Mouse (Mus musculus): ENCODE data around the gene Hoxa3. TPM values are rescaled to one million over a fixed set of nuclear protein-coding genes. Genes with fewer than 3 reads are reported as not detected.

Gene Hoxa3
- polyA plus RNA-seq, 1 experiment, result not detected

- TF ChIP-seq CTCF (IDR thresholded peaks at IDR 0.05; ENCODE audit: insufficient read depth, low read depth, low read length), result no peak
- TF ChIP-seq POLR2A (IDR thresholded peaks at IDR 0.05; ENCODE audit: insufficient read depth, low read depth, low read length), result no peak
- Histone ChIP-seq H3K27ac (ENCODE audit: insufficient read depth, low read depth, low read length) (no peak overlapping the region), H3K4me1 (ENCODE audit: control insufficient read depth, insufficient read depth, low read length) (no peaks in the 10 kb centered on the region), H3K4me3 (ENCODE audit: insufficient read depth, low read depth, low read length) (no peak overlapping the region)
- 2% methylated on average over 59 of the region's 59 CpGs for WGBS
Observed at GRCm38 (mm10) chr6:52253511-52254500, 40.7 kb upstream of the Hoxa3 start.

- Histone ChIP-seq H3K27ac (ENCODE audit: insufficient read depth, low read depth, low read length) (no peak overlapping the region), H3K4me1 (ENCODE audit: control insufficient read depth, insufficient read depth, low read length) (no peaks in the 10 kb centered on the region), H3K4me3 (ENCODE audit: insufficient read depth, low read depth, low read length) (no peak overlapping the region)
- TF ChIP-seq CTCF (IDR thresholded peaks at IDR 0.05; ENCODE audit: insufficient read depth, low read depth, low read length) (no peak), POLR2A (IDR thresholded peaks at IDR 0.05; ENCODE audit: insufficient read depth, low read depth, low read length) (no peak)
- 2% methylated on average over 35 of the region's 35 CpGs for WGBS
Observed at GRCm38 (mm10) chr6:52252775-52253376, 39.7 kb upstream of the Hoxa3 start.

DNA sequence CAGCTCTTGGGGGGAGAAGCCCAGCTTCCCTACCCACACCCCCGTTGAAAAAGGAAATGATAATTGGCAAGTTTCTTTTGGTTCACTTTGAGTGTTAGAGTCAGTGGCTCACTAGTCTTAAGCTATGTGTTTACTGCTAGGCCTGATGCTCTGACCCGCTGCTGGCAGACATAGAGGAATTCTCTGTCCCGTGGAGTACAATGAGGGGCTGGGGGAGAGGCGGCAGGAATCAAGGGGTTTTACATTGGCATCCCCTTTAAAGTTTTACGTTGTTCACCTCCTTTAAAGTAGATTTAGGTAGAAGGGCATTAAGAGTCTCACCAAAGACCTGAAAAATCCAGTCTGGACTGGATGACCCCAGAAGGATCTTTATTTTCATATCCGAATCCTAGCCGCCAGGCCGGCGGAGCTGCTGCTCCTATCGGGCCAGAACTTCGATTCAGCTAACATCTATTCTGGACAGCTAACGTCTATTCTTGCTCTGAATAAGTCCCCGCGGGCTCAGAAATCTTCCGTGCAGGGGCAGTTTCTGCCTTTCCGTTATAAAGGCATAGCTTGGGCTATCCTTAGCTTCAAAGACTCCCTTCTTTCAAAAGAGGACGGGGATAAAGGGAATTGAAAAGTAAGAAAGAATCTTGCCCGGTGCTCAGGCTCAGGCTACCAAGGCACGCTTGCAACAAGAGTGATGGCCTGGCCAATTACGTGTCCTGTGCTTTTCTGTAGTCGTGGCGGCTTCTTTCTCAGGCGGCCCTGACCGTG lies 39.1 kb upstream of the Hoxa3 start:
- 5% methylated on average over 24 of the region's 24 CpGs for WGBS
- Histone ChIP-seq H3K4me3 (ENCODE audit: insufficient read depth, low read depth, low read length) (no peak overlapping the region), H3K27ac (ENCODE audit: insufficient read depth, low read depth, low read length) (no peak overlapping the region)

GRCm38 (mm10) chr6:52251177-52251879 lies 38.2 kb upstream of the Hoxa3 start:
- Histone ChIP-seq H3K4me3 (ENCODE audit: insufficient read depth, low read depth, low read length) (no peak overlapping the region), H3K27ac (ENCODE audit: insufficient read depth, low read depth, low read length) (no peak overlapping the region), H3K4me1 (ENCODE audit: control insufficient read depth, insufficient read depth, low read length) (no peaks in the 10 kb centered on the region)
- no peak for TF ChIP-seq CTCF (IDR thresholded peaks at IDR 0.05; ENCODE audit: insufficient read depth, low read depth, low read length)
- no peak for TF ChIP-seq POLR2A (IDR thresholded peaks at IDR 0.05; ENCODE audit: insufficient read depth, low read depth, low read length)
- 11% methylated on average over 7 of the region's 7 CpGs for WGBS

More for the DNA sequence above, 39.1 kb upstream of the Hoxa3 start:
- no peak for TF ChIP-seq CTCF (IDR thresholded peaks at IDR 0.05; ENCODE audit: insufficient read depth, low read depth, low read length)
- H3K4me1 ChIP-seq (ENCODE audit: control insufficient read depth, insufficient read depth, low read length), result no peaks in the 10 kb centered on the region

- Histone ChIP-seq H3K4me3 (ENCODE audit: insufficient read depth, low read depth, low read length) (no peak overlapping the region), H3K27ac (ENCODE audit: insufficient read depth, low read depth, low read length) (no peak overlapping the region), H3K4me1 (ENCODE audit: control insufficient read depth, insufficient read depth, low read length) (no peaks in the 10 kb centered on the region)
- 4% methylated on average over 4 of the region's 4 CpGs for WGBS
- TF ChIP-seq POLR2A (IDR thresholded peaks at IDR 0.05; ENCODE audit: insufficient read depth, low read depth, low read length), result no peak
- no peak for TF ChIP-seq CTCF (IDR thresholded peaks at IDR 0.05; ENCODE audit: insufficient read depth, low read depth, low read length)
Observed at GRCm38 (mm10) chr6:52249826-52250225, 36.7 kb upstream of the Hoxa3 start.

DNA sequence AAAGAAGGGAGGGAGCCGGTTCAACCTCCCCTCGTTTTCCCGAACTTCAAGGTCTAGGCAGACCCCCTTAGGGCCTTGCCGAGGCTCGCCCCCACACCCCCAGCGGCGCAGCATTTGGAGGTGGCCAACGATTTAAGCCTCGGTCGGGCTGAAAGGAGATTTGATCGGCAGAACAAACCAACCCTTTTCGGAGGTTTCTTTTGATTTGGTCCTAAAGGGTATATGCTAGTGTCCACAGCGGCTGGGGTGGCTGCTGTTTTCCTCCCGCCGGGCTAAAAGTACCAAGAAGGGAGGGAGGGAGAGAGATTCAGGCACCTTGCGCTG lies 36.2 kb upstream of the Hoxa3 start:
- Histone ChIP-seq H3K27ac (ENCODE audit: insufficient read depth, low read depth, low read length) (no peak overlapping the region), H3K4me1 (ENCODE audit: control insufficient read depth, insufficient read depth, low read length) (no peaks in the 10 kb centered on the region), H3K4me3 (ENCODE audit: insufficient read depth, low read depth, low read length) (no peak overlapping the region)
- TF ChIP-seq POLR2A (IDR thresholded peaks at IDR 0.05; ENCODE audit: insufficient read depth, low read depth, low read length) (no peak), CTCF (IDR thresholded peaks at IDR 0.05; ENCODE audit: insufficient read depth, low read depth, low read length) (no peak)
- 2% methylated on average over 16 of the region's 16 CpGs for WGBS

GRCm38 (mm10) chr6:52248638-52249414 lies 35.7 kb upstream of the Hoxa3 start:
- Histone ChIP-seq H3K4me1 (ENCODE audit: control insufficient read depth, insufficient read depth, low read length) (no peaks in the 10 kb centered on the region), H3K27ac (ENCODE audit: insufficient read depth, low read depth, low read length) (no peak overlapping the region), H3K4me3 (ENCODE audit: insufficient read depth, low read depth, low read length) (no peak overlapping the region)
- TF ChIP-seq POLR2A (IDR thresholded peaks at IDR 0.05; ENCODE audit: insufficient read depth, low read depth, low read length) (no peak), CTCF (IDR thresholded peaks at IDR 0.05; ENCODE audit: insufficient read depth, low read depth, low read length) (no peak)
- 4% methylated on average over 27 of the region's 27 CpGs for WGBS

Measured in olfactory bulb, adult 2 months (tissue).